Mouse (Mus musculus): ENCODE results near the gene Gm10428.
A peak's percentile ranks its signal among the peaks of the same experiment; 100 is the strongest.

DNA sequence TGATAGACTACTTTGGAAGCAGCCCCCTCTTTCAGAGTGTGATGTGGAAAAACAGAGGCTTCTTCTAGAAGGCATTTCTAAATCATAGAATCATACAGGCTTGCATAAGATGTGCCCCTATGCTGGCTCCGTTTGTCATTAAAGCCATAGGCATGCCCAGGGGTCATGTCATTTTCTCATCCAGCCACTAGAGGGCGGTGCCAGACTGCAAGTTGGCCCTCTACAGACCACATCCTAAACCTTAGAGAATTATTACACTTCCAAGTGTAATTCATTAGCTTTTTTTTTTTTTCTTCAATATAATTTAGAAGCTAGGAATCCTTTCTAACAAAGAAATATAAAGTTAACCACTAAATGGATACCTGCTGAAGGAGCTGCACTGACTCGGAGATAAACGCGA lies 8.8 kb upstream of the Gm10428 start:
- TF ChIP-seq CTCF (IDR thresholded peaks at IDR 0.05; ENCODE audit: low read depth) (peak; percentile 95), EP300 (IDR thresholded peaks at IDR 0.05; ENCODE audit: low read depth) (no peak)
